Mouse (Mus musculus): ENCODE measurements at regions not wholly inside any gene's neighbourhood (a gene's known extent, or its start where the extent isn't known, plus 50 kb on each side); places are given as distances from the start of the nearest gene placed in this dataset.

GRCm38 (mm10) chr10:119035863-119036262 is 165.9 kb upstream of the Dyrk2 start:
- no peak for TF ChIP-seq POLR2A (IDR thresholded peaks at IDR 0.05; ENCODE audit: low read depth, low read length)
- TF ChIP-seq CTCF (IDR thresholded peaks at IDR 0.05; ENCODE audit: extremely low read depth, insufficient read length, insufficient replicate concordance, low read depth, low read length) = no peak
